Mouse (Mus musculus) kidney, embryonic 15.5 days (tissue): Measurements from ENCODE around the gene Tuba8. TPM values are rescaled to one million over a fixed set of nuclear protein-coding genes. Genes with fewer than 3 reads are reported as not detected.

Experiments
- ATAC-seq: fragments of 200-750 bp; cut with Nextera tagmentation; replicated peaks from 2 replicates; pipeline ENCODE4 v1.8.0; 2017; ENCODE audit warnings: moderate TSS enrichment; ENCODE audit not compliant: low FRiP score
- H3K27ac ChIP-seq: fragments of 300-500 bp; sonication (generic); 2 replicates; pipeline ENCODE4 v1.5.1; 2015; ENCODE audit warnings: mild to moderate bottlenecking, inconsistent platforms
- H3K27me3 ChIP-seq: fragments of 300-500 bp; sonication (generic); 2 replicates; pipeline ENCODE4 v1.6.1; 2015; ENCODE audit warnings: inconsistent platforms
- H3K36me3 ChIP-seq: fragments of 300-500 bp; sonication (generic); 2 replicates; pipeline ENCODE4 v1.6.1; 2015; ENCODE audit warnings: inconsistent platforms
- H3K4me1 ChIP-seq: fragments of 300-500 bp; sonication (generic); 2 replicates; pipeline ENCODE4 v1.6.1; 2015; ENCODE audit warnings: inconsistent platforms
- H3K4me2 ChIP-seq: fragments of 300-500 bp; sonication (generic); 2 replicates; pipeline ENCODE4 v1.6.1; 2015; ENCODE audit warnings: moderate library complexity, mild to moderate bottlenecking, inconsistent platforms
- H3K4me3 ChIP-seq: fragments of 300-500 bp; sonication (generic); replicated peaks from 2 replicates; pipeline ENCODE4 v1.5.1; 2015; ENCODE audit warnings: mild to moderate bottlenecking, inconsistent platforms
- H3K9ac ChIP-seq: fragments of 300-500 bp; sonication (generic); 2 replicates; pipeline ENCODE4 v1.6.1; 2015; ENCODE audit warnings: mild to moderate bottlenecking, inconsistent platforms
- H3K9me3 ChIP-seq: fragments of 300-500 bp; sonication (generic); replicated peaks from 2 replicates; pipeline ENCODE4 v1.6.1; 2016; ENCODE audit warnings: inconsistent platforms
- WGBS: fragments of 180-500 bp; shearing (Covaris S2); methylation state at CpG from one replicate; pipeline ENCODE4 v1.1.7; 2015; ENCODE audit warnings: mixed read lengths; 5-methylcytosine and 5-hydroxymethylcytosine counted together
- polyA plus RNA-seq: library from polyadenylated mRNA; unstranded; fragments of >200 nt; fragmentation: Nextera tagmentation; extraction: Ambion mirVana; gene quantifications from 2 replicates; pipeline ENCODE4 v1.2.1, GENCODE M21; 2015

Tuba8 gene
- 0.22 and 0.43 TPM in 2 replicates for polyA plus RNA-seq

GRCm38 (mm10) chr6:121210149-121210925 lies at the start of gene Tuba8:
TSS of gene Tuba8 (plus strand) at chr6:121210696.
- Histone ChIP-seq H3K36me3 (no peaks in the 10 kb centered on the region), H3K9me3 (no peaks in the 10 kb centered on the region), H3K4me2 (peak within 1 kb of the TSS; percentile 83), H3K27ac (no peak within 1 kb of the TSS), H3K4me3 (peak within 1 kb of the TSS; percentile 46), H3K9ac (peak within 1 kb of the TSS; percentile 38; the same call in 1 of the 2 replicates), H3K4me1 (peaks cover 19% of the 10 kb centered on the region), H3K27me3 (peaks cover 41% of the 10 kb centered on the region)
- 3% methylated on average over 30 of the region's 30 CpGs for WGBS
- ATAC-seq = peak; percentile 68

DNA sequence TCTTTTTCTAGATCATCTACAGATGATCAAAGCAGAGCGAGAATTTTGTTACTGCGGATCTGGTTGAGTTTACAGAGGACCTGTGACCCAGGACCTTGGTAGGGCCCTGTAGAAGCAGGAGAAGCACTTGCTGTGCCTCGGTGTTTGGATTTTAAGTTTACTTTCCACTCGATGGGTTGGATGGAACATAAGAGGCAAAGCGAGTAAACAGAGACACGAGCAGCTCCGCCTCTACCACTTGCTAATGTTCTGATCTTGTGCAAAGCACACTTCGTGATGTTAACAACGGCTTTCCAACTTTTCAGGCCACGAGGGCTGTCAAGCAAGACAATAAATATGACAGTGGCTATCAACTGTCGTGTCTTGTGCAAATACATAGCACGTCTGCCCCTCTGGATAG lies 47.9 kb upstream of the Tuba8 start:
- no peak overlapping the region for H3K27ac ChIP-seq
- 83% methylated on average over 12 of the region's 12 CpGs for WGBS
- H3K36me3 ChIP-seq = no peaks in the 10 kb centered on the region
- no peaks in the 10 kb centered on the region for H3K9me3 ChIP-seq
- ATAC-seq = no peak
- H3K9ac ChIP-seq = no peak overlapping the region
- no peak overlapping the region for H3K4me3 ChIP-seq
- H3K4me1 ChIP-seq = peaks cover 35% of the 10 kb centered on the region
- H3K27me3 ChIP-seq = no peaks in the 10 kb centered on the region
- H3K4me2 ChIP-seq = no peak overlapping the region

DNA sequence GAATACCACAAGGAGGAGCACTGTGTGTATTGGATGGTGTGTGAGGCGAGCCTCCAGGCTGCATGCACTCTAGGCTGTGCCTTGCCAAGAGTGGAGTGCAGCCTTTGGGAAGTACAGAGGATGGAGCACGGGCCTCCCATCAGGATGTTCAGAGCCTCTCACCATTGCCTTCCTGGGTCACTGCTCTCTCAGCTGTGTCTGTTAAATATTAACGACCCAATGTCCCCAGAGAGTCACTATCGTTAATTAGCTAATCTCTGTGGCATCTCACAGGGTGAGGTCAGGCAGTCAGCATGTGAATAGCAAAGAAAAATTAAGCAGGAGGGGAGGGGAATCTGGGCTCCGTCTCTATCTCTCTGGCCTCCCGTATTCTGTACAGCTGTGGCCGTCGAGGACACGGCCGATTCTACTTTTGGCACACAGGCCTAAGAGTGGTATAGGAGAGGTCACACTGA lies 44.4 kb upstream of the Tuba8 start:
- no peaks in the 10 kb centered on the region for H3K27me3 ChIP-seq

DNA sequence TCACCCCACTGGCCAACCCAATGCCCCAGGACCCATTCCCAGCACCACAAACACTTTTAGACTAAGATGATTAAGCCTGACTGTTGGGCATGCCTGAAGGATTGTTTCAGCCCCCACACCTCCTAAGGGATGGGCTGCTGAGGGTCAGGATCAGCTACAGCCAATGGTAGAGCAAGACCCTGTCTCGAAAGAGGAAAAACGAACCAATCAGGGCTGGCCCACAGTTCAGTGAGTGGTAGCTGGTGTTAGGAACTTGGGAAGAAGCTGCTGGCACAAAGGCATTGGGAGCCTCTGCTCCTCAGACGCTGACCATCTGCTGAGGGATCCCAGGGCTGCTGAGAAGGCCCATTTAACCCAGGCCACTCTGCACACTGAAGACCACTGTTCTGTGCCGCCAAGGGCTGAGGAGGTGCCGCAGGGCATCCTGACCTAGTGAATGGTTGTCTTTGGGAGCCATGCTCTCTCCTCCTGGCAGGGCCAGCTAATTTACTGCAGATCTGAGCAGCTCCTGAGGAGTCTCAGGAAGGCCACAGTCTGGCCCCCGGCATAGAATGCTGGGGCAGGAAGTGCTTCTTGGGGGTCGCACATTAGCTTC lies 43.0 kb upstream of the Tuba8 start:
- no peak overlapping the region for H3K4me2 ChIP-seq
- no peaks in the 10 kb centered on the region for H3K9me3 ChIP-seq
- H3K4me1 ChIP-seq = peaks cover 44% of the 10 kb centered on the region
- 76% methylated on average over 7 of the region's 7 CpGs for WGBS
- no peak overlapping the region for H3K4me3 ChIP-seq
- no peak for ATAC-seq
- no peaks in the 10 kb centered on the region for H3K27me3 ChIP-seq
- no peaks in the 10 kb centered on the region for H3K36me3 ChIP-seq
- H3K27ac ChIP-seq = peak overlapping the region; percentile 9
- no peak overlapping the region for H3K9ac ChIP-seq

More for the DNA sequence above, 44.4 kb upstream of the Tuba8 start:
- Histone ChIP-seq H3K27ac (peak overlapping the region; percentile 57), H3K36me3 (no peaks in the 10 kb centered on the region), H3K9me3 (no peaks in the 10 kb centered on the region), H3K4me2 (no peak overlapping the region), H3K9ac (no peak overlapping the region), H3K4me1 (peaks cover 44% of the 10 kb centered on the region), H3K4me3 (no peak overlapping the region)
- ATAC-seq = peak; percentile 92
- WGBS = 21% methylated on average over 10 of the region's 10 CpGs

GRCm38 (mm10) chr6:121171102-121171501 lies 39.4 kb upstream of the Tuba8 start:
- no peak overlapping the region for H3K27ac ChIP-seq
- H3K4me2 ChIP-seq = no peak overlapping the region
- ATAC-seq = no peak
- WGBS = 69% methylated on average over 6 of the region's 6 CpGs
- H3K36me3 ChIP-seq = no peaks in the 10 kb centered on the region
- H3K9ac ChIP-seq = no peak overlapping the region
- no peak overlapping the region for H3K4me3 ChIP-seq
- peaks cover 33% of the 10 kb centered on the region for H3K4me1 ChIP-seq
- H3K27me3 ChIP-seq = no peaks in the 10 kb centered on the region
- H3K9me3 ChIP-seq = no peaks in the 10 kb centered on the region

- H3K36me3 ChIP-seq = no peaks in the 10 kb centered on the region
- H3K4me3 ChIP-seq = no peak overlapping the region
- no peak overlapping the region for H3K9ac ChIP-seq
- peaks cover 18% of the 10 kb centered on the region for H3K4me1 ChIP-seq
- H3K9me3 ChIP-seq = no peaks in the 10 kb centered on the region
- no peak overlapping the region for H3K27ac ChIP-seq
- no peak for ATAC-seq
- H3K27me3 ChIP-seq = no peaks in the 10 kb centered on the region
- no peak overlapping the region for H3K4me2 ChIP-seq
- 13% methylated on average over 5 of the region's 5 CpGs for WGBS
These were observed 37.0 kb upstream of the Tuba8 start for GRCm38 (mm10) chr6:121173471-121173870.

- H3K4me3 ChIP-seq = no peak overlapping the region
- no peak overlapping the region for H3K9ac ChIP-seq
- no peak overlapping the region for H3K4me2 ChIP-seq
- no peaks in the 10 kb centered on the region for H3K9me3 ChIP-seq
- no peak for ATAC-seq
- no peaks in the 10 kb centered on the region for H3K27me3 ChIP-seq
- peaks cover 9% of the 10 kb centered on the region for H3K4me1 ChIP-seq
- no peak overlapping the region for H3K27ac ChIP-seq
- 90% methylated on average over 6 of the region's 6 CpGs for WGBS
- H3K36me3 ChIP-seq = no peaks in the 10 kb centered on the region
These were observed 35.7 kb upstream of the Tuba8 start for GRCm38 (mm10) chr6:121174761-121175160.

GRCm38 (mm10) chr6:121176011-121176730 lies 34.3 kb upstream of the Tuba8 start:
- Histone ChIP-seq H3K9ac (no peak overlapping the region), H3K36me3 (no peaks in the 10 kb centered on the region), H3K4me3 (no peak overlapping the region), H3K27ac (no peak overlapping the region), H3K9me3 (no peaks in the 10 kb centered on the region), H3K27me3 (no peaks in the 10 kb centered on the region), H3K4me2 (no peak overlapping the region), H3K4me1 (peaks cover 9% of the 10 kb centered on the region)
- 48% methylated on average over 14 of the region's 14 CpGs for WGBS
- ATAC-seq = no peak

DNA sequence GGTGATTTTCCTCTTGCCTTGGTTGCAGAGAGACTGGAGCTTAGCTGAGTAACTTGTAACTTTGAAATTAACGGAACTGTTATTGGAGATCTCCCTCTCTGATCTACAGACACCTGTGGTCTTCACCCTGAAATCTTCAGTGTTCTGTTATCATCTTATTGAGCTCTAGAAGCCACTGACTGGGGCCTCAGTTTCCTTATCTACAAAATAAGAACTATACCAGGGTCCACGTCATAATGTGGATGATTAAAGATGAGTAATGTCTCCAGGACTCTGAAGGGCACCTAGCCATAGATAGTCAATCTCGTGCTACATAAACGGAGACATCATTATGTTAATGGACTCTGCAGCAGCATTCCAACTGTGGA lies 33.8 kb upstream of the Tuba8 start:
- no peaks in the 10 kb centered on the region for H3K27me3 ChIP-seq
- peaks cover 9% of the 10 kb centered on the region for H3K4me1 ChIP-seq
- no peak overlapping the region for H3K4me2 ChIP-seq
- H3K9me3 ChIP-seq = no peaks in the 10 kb centered on the region
- no peak overlapping the region for H3K9ac ChIP-seq
- no peak overlapping the region for H3K27ac ChIP-seq
- H3K4me3 ChIP-seq = no peak overlapping the region
- no peaks in the 10 kb centered on the region for H3K36me3 ChIP-seq
- 74% methylated on average over 4 of the region's 4 CpGs for WGBS
- ATAC-seq = no peak

GRCm38 (mm10) chr6:121177118-121177708 lies 33.3 kb upstream of the Tuba8 start:
- Histone ChIP-seq H3K4me3 (no peak overlapping the region), H3K9ac (no peak overlapping the region), H3K9me3 (no peaks in the 10 kb centered on the region), H3K27ac (no peak overlapping the region), H3K4me1 (peaks cover 9% of the 10 kb centered on the region), H3K36me3 (no peaks in the 10 kb centered on the region), H3K4me2 (no peak overlapping the region), H3K27me3 (no peaks in the 10 kb centered on the region)
- WGBS = 78% methylated on average over 7 of the region's 7 CpGs
- ATAC-seq = no peak; the same call in 1 of the 2 replicates

DNA sequence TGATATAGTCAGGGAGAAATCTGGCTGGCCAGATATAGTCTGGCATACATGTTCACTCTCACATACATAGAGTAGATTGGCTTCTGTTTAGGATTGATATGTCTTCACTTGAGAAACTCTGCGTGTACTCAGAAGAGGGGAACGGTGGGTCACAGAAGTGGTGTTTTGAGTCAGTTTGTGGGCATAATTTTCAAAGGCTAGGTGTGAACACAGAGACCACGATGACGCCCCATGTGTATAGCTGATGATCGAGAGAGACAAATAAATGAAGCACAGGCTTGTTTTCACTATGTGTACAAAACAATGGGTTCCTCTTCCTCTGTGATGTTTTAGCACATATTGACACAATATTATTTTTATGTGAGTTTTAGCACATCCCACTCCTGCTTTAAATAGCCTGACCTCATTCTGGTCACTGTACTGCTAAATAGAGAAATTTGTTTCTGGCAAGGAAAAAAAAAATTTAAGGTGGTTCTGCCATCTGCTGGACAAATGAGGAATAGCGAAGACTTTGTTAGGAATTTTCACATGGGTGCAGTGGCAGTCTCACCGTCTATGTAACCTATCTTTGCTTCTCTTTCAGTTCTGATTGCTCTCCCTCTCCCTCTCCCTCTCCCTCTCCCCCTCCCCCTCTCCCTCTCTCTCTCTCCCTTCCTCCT lies 31.7 kb upstream of the Tuba8 start:
- Histone ChIP-seq H3K36me3 (no peaks in the 10 kb centered on the region), H3K4me1 (peaks cover 9% of the 10 kb centered on the region), H3K4me2 (no peak overlapping the region), H3K27ac (no peak overlapping the region), H3K4me3 (no peak overlapping the region), H3K27me3 (no peaks in the 10 kb centered on the region), H3K9me3 (no peaks in the 10 kb centered on the region), H3K9ac (no peak overlapping the region)
- 60% methylated on average over 7 of the region's 7 CpGs for WGBS
- ATAC-seq = no peak
